Mouse (Mus musculus): ENCODE measurements around the gene Arl4d.

DNA sequence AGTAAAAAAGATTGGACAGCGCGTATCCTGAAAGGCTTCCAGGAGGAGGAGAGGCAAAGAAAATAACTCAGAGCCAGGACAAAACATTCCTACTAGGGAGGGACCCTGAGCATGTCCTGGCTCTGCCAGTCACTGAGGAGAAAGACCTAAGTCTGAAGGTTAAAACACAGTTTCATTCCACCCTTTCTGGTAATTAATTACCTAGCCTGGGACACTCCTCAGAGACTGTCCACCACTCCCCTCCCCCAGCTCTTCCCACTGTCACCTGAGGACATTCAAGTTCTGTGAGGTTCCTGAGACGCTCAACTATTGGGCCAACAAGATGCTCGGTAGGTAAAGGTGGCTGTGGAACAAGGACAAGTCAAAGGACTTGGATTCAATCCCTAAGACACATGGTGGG, 10.0 kb downstream of the Arl4d start:
- TF ChIP-seq GATA1 (IDR thresholded peaks at IDR 0.05; ENCODE audit: low read length) (no peak), TAL1 (IDR thresholded peaks at IDR 0.05; ENCODE audit: low read length) (no peak)
